Mouse (Mus musculus): ENCODE results near the gene Ptcd2.

Ptcd2 gene

GRCm38 (mm10) chr13:99307930-99308359, 36.6 kb downstream of the Ptcd2 start:
- in situ Hi-C loops (cut with MboI, MseI), result no loop called here

- in situ Hi-C loops (cut with MboI, MseI), result no loop called here
Observed at GRCm38 (mm10) chr13:99306164-99306563, 38.3 kb downstream of the Ptcd2 start.

- in situ Hi-C loops (cut with MboI, MseI), result no loop called here
Observed at GRCm38 (mm10) chr13:99305186-99305585, 39.3 kb downstream of the Ptcd2 start.

DNA sequence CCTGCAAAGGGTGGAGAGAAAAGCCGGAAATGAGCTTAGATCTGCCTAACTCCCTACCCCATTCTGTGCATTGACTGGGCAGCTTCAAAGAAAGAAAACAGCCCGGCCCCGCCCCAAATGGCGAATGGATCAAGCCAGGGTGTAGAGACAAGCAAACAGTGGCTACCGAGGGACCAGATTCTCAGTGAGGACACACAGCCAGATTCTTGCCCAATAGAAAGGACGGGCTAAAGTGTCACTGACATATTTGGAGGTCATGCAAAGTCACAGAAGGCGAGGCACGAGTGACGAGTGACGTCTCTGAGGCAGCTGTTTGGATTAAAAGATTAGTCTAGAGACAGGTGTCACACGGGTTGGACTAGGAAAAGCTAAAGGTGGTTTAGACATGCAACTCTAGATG, 40.1 kb downstream of the Ptcd2 start:
- in situ Hi-C loops (cut with MboI, MseI), result no loop called here

GRCm38 (mm10) chr13:99303846-99304245, 40.7 kb downstream of the Ptcd2 start:
- in situ Hi-C loops (cut with MboI, MseI), result no loop called here

GRCm38 (mm10) chr13:99299921-99300320, 44.6 kb downstream of the Ptcd2 start:
- in situ Hi-C loops (cut with MboI, MseI), result no loop called here

GRCm38 (mm10) chr13:99294176-99294575, 50.3 kb downstream of the Ptcd2 start:
- in situ Hi-C loops (cut with MboI, MseI), result no loop called here

- in situ Hi-C loops (cut with MboI, MseI), result no loop called here
Observed at GRCm38 (mm10) chr13:99290766-99291165, 53.7 kb downstream of the Ptcd2 start.

DNA sequence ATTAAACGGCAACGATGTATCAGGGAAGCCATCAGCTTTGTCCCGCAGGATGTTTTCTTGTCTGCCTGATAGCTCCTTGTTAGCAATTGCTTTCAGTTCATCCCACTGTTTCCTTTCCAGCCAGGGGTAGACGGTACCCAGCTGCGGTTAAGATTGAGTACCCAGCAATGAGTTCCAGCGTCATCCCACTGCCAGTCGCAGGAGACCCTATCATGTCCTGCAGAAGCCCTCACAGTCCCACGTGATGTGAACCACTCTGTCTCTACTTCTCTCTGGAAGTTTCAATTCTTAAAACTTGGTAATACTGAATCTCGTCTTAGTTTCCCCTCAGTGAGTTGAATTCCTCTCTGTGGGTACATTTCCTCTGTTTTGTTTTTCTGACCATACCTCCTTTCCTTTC, 56.7 kb downstream of the Ptcd2 start:
- in situ Hi-C loops (cut with MboI, MseI), result no loop called here

- in situ Hi-C loops (cut with MboI, MseI), result no loop called here
Observed at GRCm38 (mm10) chr13:99287207-99287606, 57.3 kb downstream of the Ptcd2 start.

DNA sequence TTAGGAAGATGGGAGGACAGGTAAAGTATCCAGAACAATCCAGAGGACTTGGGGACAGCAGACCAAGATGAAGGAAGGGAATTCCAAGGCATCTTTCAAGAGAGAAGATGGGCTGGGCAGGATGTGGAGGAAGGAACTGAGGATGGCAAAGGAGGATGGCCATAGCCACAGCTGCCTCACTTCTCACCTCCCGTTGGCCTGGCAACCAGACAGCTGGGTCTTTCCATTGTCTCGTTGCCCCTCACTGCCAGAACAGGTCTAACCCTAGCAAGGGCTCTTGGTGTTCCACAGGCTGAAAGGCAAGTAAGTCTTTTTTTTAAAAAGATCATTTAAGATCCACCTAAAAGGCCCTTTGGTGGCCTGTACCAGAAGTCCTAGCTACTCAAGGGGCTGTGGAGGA, 59.3 kb downstream of the Ptcd2 start:
- in situ Hi-C loops (cut with MboI, MseI), result no loop called here

DNA sequence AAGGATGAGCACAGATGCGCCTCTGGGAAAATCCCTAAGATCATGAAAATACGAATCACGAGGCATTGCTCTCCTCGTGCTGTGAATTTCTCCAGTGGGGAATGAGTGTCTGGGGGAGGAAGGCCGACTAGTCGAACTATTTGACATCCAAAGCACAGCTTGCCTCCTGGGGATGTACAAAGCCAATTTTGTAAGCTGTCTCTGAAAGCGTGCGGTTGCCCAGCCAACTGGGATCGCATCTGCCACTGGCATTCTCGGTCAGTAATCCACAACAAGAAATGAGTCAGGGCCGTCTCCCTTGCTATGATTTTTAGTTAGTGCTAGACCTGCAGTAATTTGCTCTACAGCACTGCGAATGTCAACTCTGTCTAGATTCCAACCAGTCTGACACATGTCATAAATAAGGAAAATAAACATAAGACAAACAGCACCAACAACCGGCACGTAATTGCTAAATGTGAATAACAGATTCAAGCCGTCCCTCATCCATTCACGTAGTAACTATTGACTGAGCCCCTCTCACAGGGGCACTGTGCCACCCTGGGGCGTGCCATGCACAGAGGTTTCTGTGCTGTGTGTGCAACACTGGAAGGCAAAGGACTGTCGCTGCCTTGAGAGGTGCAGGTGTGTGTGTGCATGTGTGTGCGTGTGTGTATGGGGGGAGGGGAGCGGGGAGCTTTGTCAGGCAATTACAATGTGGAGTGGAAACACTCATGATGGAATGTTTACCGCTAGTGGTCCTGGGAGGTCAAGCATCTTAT, 59.9 kb downstream of the Ptcd2 start:
- in situ Hi-C loops (cut with MboI, MseI), result no loop called here

DNA sequence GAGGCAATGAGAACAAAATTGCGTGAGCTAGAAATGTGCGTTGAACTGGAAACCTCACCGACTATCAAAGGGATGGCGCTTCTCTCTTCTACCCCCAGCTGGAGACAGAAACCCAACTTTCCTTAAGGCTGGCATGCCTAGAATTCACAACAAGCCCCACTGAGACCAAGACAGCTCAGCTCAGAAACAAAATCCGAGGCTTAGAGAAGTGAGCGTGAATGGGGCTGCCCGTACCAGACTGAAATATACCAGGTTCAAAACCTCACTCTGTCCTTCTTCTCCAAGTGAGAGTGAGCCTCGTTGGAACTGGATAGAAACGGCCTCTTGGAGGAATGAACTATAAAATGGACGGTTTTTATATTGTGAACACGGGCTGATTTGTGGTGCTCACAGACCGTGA, 60.6 kb downstream of the Ptcd2 start:
- in situ Hi-C loops (cut with MboI, MseI), result no loop called here

DNA sequence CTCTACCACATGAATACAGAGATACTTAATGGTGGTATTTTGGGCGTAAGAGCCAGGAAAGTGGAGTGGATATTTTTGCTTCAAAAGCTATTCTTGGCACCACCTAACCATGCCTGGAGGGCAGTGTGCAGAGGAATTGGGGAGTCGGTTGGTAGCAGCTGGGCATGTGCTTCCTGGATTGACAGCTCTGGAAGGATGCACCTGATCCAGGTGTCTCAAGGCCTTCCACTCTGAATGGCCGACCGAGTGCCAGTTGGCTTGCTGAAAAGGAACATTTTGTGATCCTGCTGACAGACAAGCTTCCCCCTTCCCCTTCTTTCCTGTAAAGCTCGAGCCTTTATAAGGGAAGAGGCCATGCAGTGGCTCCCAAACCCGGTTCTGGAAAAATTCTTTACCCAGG, 61.5 kb downstream of the Ptcd2 start:
- in situ Hi-C loops (cut with MboI, MseI), result no loop called here

- in situ Hi-C loops (cut with MboI, MseI), result no loop called here
Observed at GRCm38 (mm10) chr13:99279351-99279750, 65.2 kb downstream of the Ptcd2 start.

DNA sequence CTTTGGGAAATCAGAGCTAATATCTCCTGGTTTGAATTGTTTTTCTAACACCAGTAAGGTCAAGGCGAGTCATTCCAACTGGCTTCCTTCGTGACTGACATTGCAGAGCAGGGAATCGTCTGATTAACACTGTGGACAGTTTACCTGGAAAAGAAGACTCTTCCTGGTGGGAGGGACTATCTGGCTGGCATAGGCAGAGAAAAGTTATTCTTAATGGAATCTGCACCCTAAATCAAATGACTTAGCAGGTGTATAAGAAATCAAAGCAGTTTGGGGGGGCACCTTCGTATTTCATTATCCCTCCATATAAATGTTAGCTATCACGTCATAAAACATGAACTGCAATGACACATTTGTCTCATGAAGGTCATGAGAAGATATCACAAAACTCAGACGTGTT, 66.0 kb downstream of the Ptcd2 start:
- in situ Hi-C loops (cut with MboI, MseI), result no loop called here

- in situ Hi-C loops (cut with MboI, MseI), result no loop called here
Observed at GRCm38 (mm10) chr13:99277521-99277920, 67.0 kb downstream of the Ptcd2 start.

- in situ Hi-C loops (cut with MboI, MseI), result no loop called here
Observed at GRCm38 (mm10) chr13:99272046-99272445, 72.5 kb downstream of the Ptcd2 start.

All from T-helper 2 cell (primary cell).